Mouse (Mus musculus) left cerebral cortex, postnatal 36 days (tissue): ENCODE measurements at regions not wholly inside any gene's neighbourhood (a gene's known extent, or its start where the extent isn't known, plus 50 kb on each side); places are given as distances from the start of the nearest gene placed in this dataset.
"Not testable (repeated sequence)": the region's sequence is repeated elsewhere in the genome, so short reads cannot be mapped to it uniquely, and the experiment has no call there.

ENCODE experiments used
- DNase-seq, 2 experiments: peaks; one replicate each; pipeline ENCODE4 v3.0.0; 2021 to 2022; ENCODE audit warnings: low spot score in 2 of 2, mixed read lengths in 1 of 2
- intact Hi-C: fragments of 180-260 bp; cut with DNase I; formaldehyde crosslinking; loops from one replicate; pipeline ENCODE4 v1.15.1; 2025

DNA sequence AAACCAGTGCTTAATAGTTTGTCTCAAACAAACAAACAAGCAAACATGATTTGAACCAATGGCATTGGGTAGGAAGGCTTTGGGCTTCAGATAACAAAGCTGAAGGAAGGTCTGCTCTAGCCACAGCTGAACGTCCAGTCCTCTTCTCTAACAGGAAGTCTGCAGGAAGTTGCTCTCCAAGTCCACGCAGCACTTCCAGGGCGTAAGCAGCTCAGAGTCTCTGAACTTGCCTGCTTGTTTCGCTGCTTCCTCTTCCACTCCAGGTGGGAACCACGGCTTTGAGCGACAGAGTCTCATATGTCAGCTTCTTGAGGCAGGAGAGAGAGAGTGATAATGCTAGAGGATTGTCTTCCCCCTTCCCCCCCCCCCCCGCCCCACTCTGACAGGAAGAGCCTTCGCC, 123.6 kb downstream of the Tnfrsf21 start:
- intact Hi-C loops, result no loop called here
- no peak for DNase-seq

DNA sequence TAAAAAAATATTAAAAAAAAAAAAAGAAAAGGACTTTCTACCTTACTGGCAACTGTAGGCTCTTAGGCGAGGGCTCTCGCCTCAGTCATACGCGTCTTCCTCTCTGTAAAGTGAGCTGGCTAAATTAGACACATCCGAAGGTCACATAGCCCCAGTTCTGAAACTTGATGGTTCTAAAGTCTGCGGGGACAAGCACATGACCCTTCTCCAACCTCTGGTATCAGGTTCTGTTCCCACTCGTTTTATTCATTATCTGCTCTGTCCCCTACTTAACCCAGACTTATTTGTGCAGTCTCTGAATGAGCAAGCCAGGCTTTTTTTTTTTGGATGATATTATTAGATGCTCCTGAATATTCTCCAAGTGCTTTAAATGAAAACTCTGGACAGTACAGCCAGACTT, 125.4 kb downstream of the Tnfrsf21 start:
- DNase-seq, result no peak
- intact Hi-C loops, result no loop called here

DNA sequence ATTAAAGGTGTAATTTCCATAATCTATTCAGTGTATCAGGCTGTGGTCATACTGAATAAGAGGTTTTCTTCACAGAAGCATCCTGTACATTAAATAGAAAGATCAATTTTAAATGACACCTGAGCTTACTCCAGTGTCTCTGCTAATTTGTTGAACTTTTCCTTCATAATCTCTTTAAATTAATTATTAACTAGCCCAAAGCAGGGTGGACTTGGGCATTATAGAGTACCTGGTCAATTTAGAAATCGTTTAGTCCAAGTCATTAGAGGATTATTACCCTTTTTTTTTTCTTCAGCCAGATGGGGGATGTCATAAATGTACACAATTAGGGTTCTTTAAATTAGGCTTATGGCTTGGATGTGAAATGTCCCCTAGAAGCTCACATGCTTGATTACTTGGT, 124.4 kb upstream of the Adgrf1 start:
- DNase-seq, result no peak
- intact Hi-C loops, result no loop called here

DNA sequence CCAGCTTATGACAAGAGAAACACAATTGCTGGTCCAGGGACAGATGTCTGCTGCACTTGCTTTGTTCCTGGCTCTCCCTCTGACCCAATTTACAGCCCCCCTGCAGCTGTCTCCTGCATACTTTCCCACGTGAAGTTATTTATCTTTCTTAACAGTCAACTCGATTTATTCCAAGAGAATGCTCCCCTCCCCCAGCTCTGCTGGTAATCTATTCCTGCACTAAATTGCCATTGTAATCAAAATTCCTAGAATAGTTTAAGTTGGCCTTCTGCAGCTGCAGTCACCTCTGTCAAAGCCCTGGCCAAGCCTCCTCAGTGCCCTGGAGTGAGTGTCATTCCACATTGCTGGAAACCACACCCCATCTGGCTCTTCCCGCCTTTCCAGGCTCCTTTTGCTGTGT, 122.2 kb upstream of the Adgrf1 start:
- intact Hi-C loops, result no loop called here
- no peak for DNase-seq

DNA sequence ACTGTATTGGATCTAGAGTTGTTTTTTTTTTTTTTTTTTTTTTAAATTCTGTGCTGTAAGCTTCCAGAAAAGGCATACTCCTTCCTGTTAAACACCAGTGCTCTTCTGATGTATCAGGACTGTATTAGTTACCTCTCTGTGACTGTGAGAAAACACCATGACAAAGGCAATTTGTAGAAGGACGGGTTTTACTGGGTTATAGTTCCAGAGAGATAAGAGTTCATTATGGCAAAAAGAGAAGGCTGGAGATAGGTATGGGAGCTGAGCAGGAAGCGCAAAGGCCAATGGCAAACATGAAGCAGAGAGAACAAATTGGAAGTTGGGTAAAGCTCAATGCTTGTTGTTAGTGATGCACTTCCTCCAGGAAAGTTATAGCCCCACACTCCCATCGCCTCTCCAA, 117.5 kb upstream of the Adgrf1 start:
- intact Hi-C loops, result no loop called here
- no peak for DNase-seq

DNA sequence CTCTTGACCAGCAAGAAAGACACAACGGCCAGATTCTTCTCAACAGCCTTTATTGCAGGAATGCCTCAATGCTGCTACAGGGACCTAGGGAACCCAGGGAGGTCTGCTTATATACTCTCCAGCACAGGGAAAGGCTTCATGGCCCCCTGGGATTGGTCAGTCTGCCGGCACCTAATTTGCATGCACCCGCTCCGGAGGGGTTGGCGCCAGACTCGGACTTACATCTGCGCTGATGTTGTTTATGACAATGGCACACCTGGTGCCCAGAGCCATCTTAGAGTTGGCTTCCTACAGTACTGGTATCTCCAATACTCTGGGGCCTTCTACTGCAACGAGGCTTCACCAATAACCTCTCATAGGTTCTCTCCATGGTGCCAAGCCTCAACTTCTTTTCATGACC, 114.9 kb upstream of the Adgrf1 start:
- intact Hi-C loops, DNase-seq: not testable (repeated sequence)

DNA sequence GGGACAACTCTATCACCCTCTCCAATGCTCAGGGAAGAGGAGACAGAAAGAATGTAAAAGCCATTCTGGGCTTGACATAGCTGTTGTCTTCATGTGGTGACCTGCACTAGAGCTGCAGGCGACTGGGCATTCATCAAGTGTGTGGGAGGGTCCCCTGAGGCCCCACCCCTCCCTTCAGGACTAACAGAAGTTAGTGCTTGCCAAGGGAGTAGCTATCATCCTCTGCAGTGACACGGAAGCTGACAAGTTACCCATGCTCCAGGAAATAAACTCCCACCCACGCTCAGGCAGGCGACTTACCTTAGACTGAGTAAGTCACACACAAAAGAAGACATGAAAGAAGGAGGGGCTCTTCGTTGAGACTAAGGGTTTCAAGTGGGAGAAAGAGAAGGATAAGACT, 114.0 kb upstream of the Adgrf1 start:
- intact Hi-C loops, result no loop called here
- DNase-seq, result no peak

DNA sequence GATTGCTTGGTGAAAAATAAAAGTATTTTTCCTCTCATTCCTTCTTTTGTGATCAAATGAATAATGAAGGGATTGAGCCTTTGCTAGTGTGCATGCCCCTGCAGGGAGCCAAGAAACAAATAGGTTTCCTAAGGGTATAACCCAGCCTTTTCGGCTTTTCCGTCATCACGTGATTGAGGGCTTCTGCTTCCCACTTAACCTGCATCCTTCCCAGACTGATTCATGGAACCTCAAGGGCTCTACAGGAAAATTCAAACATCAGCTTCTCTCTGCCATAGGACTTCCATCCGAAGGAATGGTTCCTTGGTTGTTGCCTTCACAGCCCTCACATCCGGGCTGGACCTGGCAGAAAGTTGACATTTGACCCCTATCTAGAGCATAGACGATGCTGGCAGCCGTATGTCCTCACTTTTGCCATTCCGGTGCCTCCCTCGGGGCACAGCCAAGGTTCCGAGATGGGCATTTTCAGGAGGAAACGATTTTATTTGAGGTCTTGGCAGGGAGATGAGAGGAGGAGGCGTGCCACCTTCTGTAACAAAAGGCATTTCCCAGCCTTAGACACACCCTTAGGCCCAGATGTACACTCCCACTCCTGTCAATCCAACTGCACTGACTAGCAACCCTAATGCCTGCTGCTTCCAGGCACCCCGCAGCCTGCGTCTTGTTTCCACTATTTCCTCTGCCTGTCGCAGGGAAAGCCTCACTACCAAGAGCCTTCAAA, 112.2 kb upstream of the Adgrf1 start:
- peak; percentile 19 to 28 for DNase-seq
- intact Hi-C loops, result no loop called here

DNA sequence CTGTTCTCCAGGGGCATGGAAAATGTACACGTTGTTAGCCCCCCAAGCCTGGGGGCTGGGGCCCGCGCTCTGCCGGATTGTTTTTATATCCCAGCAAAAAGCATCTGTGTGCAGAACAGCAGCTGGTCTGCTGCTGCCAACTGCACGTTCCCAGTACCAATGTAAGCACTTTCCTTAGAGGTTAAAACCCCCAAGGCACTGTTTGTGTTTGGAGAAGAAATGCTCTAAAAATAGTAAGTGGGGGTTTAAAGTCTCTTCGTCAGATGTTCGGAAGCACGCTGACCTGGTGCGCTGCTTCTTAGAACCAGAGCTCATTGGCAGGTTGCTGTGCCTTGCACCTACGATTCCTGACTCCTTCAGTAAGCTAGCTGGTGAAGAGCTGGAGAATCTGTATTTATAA, 111.4 kb upstream of the Adgrf1 start:
- intact Hi-C loops, result no loop called here
- DNase-seq, result no peak

DNA sequence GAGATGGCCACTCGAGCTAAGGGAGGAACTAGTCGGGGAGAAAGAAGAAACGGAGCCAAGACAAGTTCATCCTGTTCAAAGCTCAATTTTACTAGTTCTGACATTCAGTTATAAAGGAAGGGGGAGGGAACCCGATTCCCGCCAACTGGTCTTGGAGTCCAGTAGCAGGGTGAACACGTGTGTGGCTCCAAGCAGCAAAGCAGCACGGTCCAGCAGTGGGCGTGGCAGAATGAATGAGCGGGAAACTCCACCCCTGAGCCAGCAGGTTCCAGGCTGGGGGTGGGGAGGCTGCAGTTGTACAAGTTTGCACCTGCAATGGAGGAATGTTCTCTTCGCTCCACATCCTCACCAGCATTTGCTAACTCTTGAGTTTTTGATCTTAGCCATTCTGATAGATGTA, 108.8 kb upstream of the Adgrf1 start:
- intact Hi-C loops, DNase-seq: not testable (repeated sequence)

DNA sequence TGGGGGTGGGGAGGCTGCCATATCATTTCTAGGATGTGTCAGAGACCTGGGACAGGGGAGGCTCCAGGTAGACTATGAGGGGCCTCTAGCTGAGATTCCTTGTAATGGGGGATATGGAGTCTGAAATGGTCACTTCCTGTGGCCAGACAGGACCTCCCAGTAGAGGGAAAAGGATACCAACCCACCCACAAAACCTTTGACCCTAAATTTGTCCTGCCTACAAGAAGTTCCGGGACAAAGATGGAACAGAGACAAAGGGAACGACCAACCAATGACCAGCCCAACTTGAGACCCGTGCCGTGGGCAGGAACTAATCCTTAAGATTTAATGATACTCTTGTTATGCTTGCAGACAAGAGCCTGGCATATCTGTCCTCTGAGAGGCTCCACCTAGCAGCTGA, 107.0 kb upstream of the Adgrf1 start:
- no peak for DNase-seq
- intact Hi-C loops, result no loop called here

DNA sequence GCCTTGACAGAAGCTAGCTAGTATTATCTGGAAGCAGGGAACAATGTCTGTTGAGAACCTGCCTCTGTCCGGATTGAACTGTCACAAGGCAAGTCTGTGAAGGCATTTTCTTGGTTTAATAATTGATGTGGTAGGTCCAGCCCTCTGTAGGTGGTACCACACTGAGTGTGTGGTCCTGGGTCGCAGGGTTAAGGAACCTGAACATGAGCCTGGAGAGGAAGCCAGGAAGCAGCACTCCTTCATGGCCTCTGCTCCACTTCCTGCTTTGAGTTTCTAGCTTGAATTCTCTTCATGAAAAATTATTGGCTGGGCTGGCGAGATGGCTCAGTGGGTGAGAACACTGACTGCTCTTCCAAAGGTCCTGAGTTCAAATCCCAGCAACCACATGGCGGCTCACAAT, 104.0 kb upstream of the Adgrf1 start:
- intact Hi-C loops, result no loop called here
- no peak for DNase-seq

DNA sequence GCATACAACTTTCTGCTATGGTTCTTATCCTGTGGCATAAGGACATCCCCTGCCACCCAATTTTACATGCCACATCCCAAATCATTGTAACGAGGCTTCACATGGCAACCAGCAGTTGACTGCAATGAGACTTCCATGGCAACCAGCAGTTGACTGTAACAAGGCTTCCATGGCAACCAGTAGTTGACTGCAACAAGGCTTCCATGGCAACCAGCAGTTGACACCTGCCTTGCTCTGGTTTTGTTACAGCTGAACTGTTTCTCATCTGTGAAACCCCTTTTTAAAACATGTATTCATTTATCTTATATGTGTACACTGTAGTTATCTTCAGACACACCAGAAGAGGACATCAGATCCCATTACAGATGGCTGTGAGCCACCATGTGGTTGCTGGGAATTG, 100.7 kb upstream of the Adgrf1 start:
- intact Hi-C loops, result no loop called here
- no peak for DNase-seq

DNA sequence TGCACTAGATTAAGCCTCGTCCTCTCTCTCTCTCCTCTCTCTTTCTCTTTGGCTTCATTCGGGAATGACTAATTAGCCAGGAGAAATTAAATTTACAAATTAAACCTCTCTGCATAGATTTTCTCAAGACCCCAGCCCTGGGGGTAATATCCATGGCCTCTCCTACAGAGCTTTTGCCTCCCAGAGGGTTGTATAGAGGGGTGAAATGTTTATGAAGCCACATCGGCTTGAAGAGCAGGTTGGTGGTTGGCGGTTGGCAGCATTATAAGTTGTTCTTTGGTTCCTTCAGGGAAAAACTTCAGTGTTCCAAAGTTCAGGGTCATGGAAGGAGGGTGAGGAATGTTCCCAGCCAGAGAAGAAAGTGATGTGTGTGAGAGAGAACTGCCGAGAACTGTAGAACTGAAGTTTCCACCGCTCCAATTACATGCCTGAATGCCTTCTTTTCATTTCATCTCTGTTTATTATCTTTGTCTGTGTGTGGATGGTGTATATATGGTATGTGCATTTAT, 97.4 kb upstream of the Adgrf1 start:
- intact Hi-C loops, result no loop called here
- no peak for DNase-seq

DNA sequence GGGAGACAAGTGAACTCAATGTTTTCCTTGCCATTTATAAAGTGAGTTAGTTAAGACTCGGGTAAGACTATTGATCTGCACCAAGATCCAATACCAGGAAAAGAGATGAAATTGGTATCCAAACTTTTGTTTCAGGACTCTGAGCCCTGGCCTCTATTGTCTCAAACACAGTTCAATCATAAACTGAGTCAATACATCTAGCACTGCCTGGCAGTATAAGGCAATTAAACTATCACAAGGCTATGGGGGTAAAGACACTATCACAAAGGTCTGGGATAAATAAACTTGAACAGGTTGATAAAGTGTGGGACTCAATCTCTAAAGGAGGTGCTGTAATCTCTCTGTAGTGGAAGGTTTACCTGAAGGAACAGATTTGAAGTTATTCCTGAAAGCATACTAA, 95.3 kb upstream of the Adgrf1 start:
- intact Hi-C loops, result no loop called here
- DNase-seq, result no peak

DNA sequence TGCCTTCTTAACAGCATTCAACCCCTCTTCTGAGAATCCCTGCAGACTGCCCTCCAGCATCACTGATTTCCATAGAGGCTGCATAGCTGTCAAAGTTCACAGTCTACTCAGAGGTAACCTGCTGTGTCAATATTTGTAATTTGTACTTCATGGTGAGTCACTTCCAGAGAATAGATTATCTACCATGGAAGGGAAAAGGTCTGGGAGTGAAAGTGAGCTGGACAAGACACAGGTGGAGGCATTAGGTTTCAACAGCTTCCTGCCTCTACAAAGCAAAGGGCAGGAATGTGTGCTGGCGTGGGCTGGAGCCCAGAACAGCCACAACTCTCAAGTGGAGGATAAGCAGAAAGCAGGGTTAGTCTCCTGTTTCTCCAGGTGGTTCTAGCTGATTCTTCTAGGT, 92.9 kb upstream of the Adgrf1 start:
- intact Hi-C loops, result no loop called here
- no peak for DNase-seq

DNA sequence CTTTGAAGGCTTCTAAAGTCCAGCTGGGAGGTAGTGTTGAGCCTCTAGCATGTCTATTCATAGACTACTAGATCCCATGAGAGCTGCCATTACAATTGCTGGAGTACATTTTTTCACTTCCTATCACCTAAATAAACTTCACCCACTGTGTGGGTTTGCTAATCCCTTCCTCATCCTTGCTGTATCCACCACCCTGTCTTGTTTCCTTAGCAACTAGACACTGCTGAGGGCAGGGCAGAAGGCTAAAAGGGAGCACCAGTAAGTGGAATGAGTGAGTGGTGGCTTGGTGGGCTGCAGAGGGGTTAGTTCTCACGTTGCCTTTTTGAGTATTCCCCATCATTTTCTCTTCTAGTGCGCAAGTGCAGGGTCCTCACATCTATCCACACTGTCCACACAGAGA, 80.1 kb upstream of the Adgrf1 start:
- DNase-seq, result no peak
- intact Hi-C loops, result no loop called here

DNA sequence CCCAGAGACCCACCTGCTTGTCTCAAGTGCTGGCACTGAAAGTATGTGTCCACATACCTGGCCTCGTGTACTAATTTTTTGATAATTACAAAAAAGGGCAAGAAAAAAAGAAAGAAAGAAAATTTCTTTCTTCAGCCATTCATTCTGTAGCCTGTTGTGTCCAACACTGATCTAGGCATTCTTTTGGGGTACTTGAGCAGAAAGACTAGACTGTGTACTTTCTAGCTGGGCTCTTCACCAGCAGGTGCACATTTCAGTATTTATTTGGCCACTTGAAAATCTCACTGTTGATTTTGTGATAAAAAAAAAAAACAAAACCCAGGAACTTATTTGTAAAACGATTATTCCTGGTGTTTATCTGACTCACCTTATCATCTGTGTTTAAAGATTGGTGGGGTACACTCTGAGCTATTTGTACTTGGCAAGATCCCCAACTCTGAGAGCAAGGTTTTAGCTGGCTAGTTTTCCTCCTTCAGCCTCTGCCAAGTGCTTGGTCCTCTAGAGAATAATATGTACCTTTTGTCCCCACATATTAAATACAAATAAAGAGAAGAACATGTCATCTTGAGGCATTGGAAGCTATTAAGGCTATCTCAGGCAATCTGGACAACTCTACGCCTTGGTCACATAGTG, 79.2 kb upstream of the Adgrf1 start:
- intact Hi-C loops, result no loop called here
- no peak for DNase-seq

DNA sequence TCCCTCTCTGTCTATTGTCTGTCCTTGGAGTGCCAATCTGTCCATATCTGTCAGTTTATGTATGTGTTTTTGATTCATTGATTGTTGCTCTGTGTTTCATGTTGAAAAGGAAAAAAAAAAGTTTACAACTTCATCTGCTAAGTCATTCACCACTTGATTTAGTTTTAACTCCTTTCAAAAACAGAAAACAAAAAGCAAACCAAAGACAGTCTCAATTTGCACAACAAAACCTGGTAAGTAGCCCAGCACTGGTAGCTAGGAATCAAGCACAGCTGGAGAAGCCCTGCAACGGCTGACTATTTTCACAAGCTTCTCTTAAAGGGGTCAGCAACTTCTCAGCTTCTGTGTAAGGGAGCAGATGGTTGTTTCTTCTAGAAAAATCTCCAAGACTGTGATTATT, 72.9 kb upstream of the Adgrf1 start:
- DNase-seq, result no peak
- intact Hi-C loops, result no loop called here

DNA sequence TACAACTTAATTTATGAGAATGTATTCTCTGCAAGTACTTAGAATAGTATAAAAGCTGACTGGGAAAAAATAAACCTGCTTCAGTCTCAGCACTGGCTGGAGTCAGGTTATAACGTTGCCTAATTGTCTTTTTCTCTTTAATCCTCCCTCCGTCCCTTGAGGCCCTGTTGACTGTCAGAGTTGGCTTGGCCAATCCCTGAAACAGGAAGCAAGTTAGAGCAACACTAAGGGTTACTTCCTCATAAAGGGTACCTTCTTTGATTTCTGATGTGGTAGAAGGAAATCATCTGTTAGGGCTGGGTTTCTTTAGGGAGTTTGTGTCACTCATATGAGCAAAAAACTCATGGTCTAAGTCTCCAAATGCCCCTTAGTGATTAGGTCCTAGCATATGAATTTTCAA, 69.3 kb upstream of the Adgrf1 start:
- no peak for DNase-seq
- intact Hi-C loops, result no loop called here

DNA sequence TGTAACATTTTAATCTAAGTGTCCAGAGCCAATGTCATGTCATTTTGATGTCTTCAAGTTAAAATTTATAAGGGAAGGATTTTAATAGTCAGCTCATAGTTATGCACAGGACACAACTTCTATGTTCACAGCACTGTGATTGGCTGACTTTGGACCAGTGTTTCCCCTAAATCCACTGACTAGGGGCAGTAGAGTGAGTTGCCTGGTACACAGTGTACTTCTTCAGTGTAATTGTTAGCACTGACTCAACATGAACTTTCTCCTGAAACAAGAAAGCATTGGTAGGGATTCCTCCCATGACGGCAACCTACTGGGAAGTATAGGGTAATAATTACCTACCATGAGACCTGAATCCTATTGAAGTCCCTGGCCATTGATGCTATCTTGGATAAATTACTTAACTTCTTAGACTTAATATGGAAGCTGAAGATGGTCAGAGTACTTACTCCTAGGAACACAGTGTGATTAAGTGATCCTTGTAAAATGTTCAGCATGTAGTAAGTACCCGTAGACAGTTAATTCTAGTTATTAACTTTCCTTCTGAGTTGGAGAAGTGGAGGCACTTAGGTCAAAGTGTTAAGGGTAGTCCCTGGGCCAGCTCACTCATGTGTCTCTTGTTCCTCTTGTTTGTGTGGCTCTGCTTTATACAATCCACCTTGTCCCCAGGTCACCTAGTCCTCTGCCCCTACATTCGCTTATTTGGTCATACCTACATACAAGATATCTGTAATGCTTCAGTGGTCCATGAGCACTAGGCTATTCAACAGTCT, 63.2 kb upstream of the Adgrf1 start:
- intact Hi-C loops, result no loop called here
- DNase-seq, result no peak
